Mouse (Mus musculus) limb, embryonic 14.5 days (tissue): ENCODE results near the gene Srebf2. TPM values are rescaled to one million over a fixed set of nuclear protein-coding genes. Genes with fewer than 3 reads are reported as not detected.

Source experiments
- ATAC-seq: fragments of 200-750 bp; cut with Nextera tagmentation; 2 replicates; pipeline ENCODE4 v1.8.0; 2017; ENCODE audit warnings: low read depth, moderate number of reproducible peaks, moderate TSS enrichment; ENCODE audit not compliant: low FRiP score
- DNase-seq: peaks from one replicate; pipeline ENCODE4 v3.0.0-alpha.2; 2015; ENCODE audit warnings: low spot score
- H3K27ac ChIP-seq: fragments of 300-500 bp; sonication (generic); replicated peaks from 2 replicates; pipeline ENCODE4 v1.5.1; 2014; ENCODE audit warnings: low read depth, mild to moderate bottlenecking, low read length, moderate library complexity, mixed read lengths
- H3K27me3 ChIP-seq: fragments of 300-500 bp; sonication (generic); 2 replicates; pipeline ENCODE4 v1.6.1; 2014; ENCODE audit warnings: low read length, mixed read lengths; ENCODE audit not compliant: control insufficient read depth, insufficient read depth
- H3K36me3 ChIP-seq: fragments of 300-500 bp; sonication (generic); 2 replicates; pipeline ENCODE4 v1.6.1; 2014; ENCODE audit warnings: mild to moderate bottlenecking, low read length, moderate library complexity, mixed read lengths; ENCODE audit not compliant: control insufficient read depth, insufficient read depth
- H3K4me1 ChIP-seq: fragments of 300-500 bp; sonication (generic); 2 replicates; pipeline ENCODE4 v1.6.1; 2014; ENCODE audit warnings: antibody characterized with exemption, low read length, mixed read lengths; ENCODE audit not compliant: control insufficient read depth, insufficient read depth
- H3K4me2 ChIP-seq: fragments of 300-500 bp; sonication (generic); replicated peaks from 2 replicates; pipeline ENCODE4 v1.6.1; 2014; ENCODE audit warnings: low read depth, mild to moderate bottlenecking, low read length, moderate library complexity; ENCODE audit not compliant: severe bottlenecking
- H3K4me3 ChIP-seq: fragments of 300-500 bp; sonication (generic); replicated peaks from 2 replicates; pipeline ENCODE4 v1.5.1; 2014; ENCODE audit warnings: low read length
- H3K9ac ChIP-seq: fragments of 300-500 bp; sonication (generic); 2 replicates; pipeline ENCODE4 v1.6.1; 2014; ENCODE audit warnings: mild to moderate bottlenecking, low read depth, low read length, moderate library complexity; ENCODE audit not compliant: severe bottlenecking
- H3K9me3 ChIP-seq: fragments of 300-500 bp; sonication (generic); 2 replicates; pipeline ENCODE4 v1.6.1; 2016; ENCODE audit warnings: low read length; ENCODE audit not compliant: control insufficient read depth
- POLR2A ChIP-seq: fragments of 200-500 bp; IDR thresholded peaks from 2 replicates; pipeline ENCODE4 v1.8.0; 2012; ENCODE audit warnings: inconsistent platforms, mild to moderate bottlenecking, moderate library complexity, borderline replicate concordance; ENCODE audit not compliant: insufficient read depth, insufficient read length; ENCODE audit errors: extremely low read depth
- WGBS: fragments of 180-500 bp; shearing (Covaris S2); extraction: QIAGEN DNeasy Blood & Tissue Kit; methylation state at CpG from one replicate; pipeline ENCODE4 v1.1.7; 2014; 5-methylcytosine and 5-hydroxymethylcytosine counted together
- polyA plus RNA-seq, 2 experiments: library from polyadenylated mRNA; depleted of rRNA in 1 of 2; stranded (reverse) in 1 of 2; unstranded in 1 of 2; fragments of >200 nt; fragmentation: Nextera tagmentation in 1 of 2; extraction: Ambion mirVana in 1 of 2; gene quantifications; 2 replicates each; pipeline versions ENCODE4 v1.2.1 to v1.2.3; 2012 to 2014

Srebf2 gene
- polyA plus RNA-seq, 2 experiments: 122 to 131 TPM

GRCm38 (mm10) chr15:82208307-82208706, 61.3 kb downstream of the Srebf2 start:
- DNase-seq (no peak), ATAC-seq (no peak)
- H3K9ac ChIP-seq: no peak overlapping the region
- WGBS: 79% methylated on average over 8 of the region's 8 CpGs
- H3K36me3 ChIP-seq: peaks cover 31% of the 10 kb centered on the region
- no peak overlapping the region for H3K27ac ChIP-seq
- no peak overlapping the region for H3K4me3 ChIP-seq
- H3K4me2 ChIP-seq: no peak overlapping the region
- no peaks in the 10 kb centered on the region for H3K9me3 ChIP-seq
- TF ChIP-seq POLR2A: no peak
- H3K4me1 ChIP-seq: peaks cover 20% of the 10 kb centered on the region; the same call in 1 of the 2 replicates
- H3K27me3 ChIP-seq: peaks cover 82% of the 10 kb centered on the region

- H3K27ac ChIP-seq: no peak overlapping the region
- DNase-seq (no peak), ATAC-seq (no peak)
- H3K4me1 ChIP-seq: peaks cover 20% of the 10 kb centered on the region; the same call in 1 of the 2 replicates
- TF ChIP-seq POLR2A: no peak
- no peak overlapping the region for H3K9ac ChIP-seq
- peaks cover 19% of the 10 kb centered on the region for H3K36me3 ChIP-seq
- no peak overlapping the region for H3K4me2 ChIP-seq
- H3K4me3 ChIP-seq: no peak overlapping the region
- H3K9me3 ChIP-seq: no peaks in the 10 kb centered on the region
- 79% methylated on average over 13 of the region's 13 CpGs for whole genome bisulfite sequencing
- peaks cover 90% of the 10 kb centered on the region for H3K27me3 ChIP-seq
Observed at GRCm38 (mm10) chr15:82209295-82210050, 62.5 kb downstream of the Srebf2 start.

DNA sequence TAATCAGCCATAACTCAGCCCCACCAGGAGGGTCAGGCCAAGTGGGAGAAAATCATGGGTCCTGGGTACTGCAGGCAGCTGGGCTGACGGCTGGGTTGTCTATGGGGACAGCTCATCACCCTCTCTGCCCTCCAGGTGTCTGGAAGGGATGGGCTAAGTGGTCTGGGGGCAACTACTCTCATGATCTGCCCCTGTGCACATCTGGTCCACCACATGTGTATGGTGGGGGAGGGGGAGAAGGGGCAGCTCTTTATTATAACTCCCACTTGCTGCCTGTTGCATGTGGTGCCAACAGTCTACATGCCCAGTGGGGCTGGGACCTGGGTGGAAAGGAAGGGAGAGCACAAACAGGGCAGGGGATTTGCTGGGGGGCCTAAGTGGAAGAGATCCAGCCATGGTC, 63.8 kb downstream of the Srebf2 start:
- TF ChIP-seq POLR2A: no peak
- 33% methylated on average over 1 of the region's 1 CpGs for WGBS
- H3K4me2 ChIP-seq: no peak overlapping the region

DNA sequence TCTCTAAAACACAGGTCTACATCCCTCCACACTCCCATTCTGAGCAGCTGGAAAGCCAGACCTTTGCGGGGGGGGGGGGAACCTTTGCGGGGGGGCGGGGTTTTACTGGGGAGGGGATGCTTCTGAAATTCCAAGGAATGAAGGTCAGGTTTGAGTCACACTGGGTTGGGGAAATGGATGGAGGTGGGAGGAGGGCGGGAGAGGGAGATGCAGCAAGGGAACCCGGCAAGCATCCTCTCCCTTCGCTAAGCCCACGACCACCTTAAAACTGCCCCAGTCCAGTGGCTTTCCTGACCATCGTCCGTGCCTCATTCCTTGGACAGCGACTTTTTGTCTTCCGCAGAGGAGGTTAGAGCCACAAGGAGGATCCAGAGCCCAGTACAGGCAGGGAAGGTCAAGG, 64.3 kb downstream of the Srebf2 start:
- no peak for ATAC-seq
- Histone ChIP-seq H3K9ac (peak overlapping the region; percentile 50; the same call in 1 of the 2 replicates), H3K36me3 (peaks cover under 1% of the 10 kb centered on the region; the same call in 1 of the 2 replicates), H3K27ac (no peak overlapping the region), H3K4me1 (peaks cover 21% of the 10 kb centered on the region; the same call in 1 of the 2 replicates), H3K27me3 (peaks cover 96% of the 10 kb centered on the region), H3K4me3 (peak overlapping the region; percentile 46), H3K4me2 (peak overlapping the region; percentile 88), H3K9me3 (no peaks in the 10 kb centered on the region)
- no peak for TF ChIP-seq POLR2A
- WGBS: 4% methylated on average over 10 of the region's 11 CpGs
- no peak for DNase-seq

More for the DNA sequence above, 63.8 kb downstream of the Srebf2 start:
- Histone ChIP-seq H3K4me1 (peaks cover 20% of the 10 kb centered on the region; the same call in 1 of the 2 replicates), H3K4me3 (no peak overlapping the region), H3K27ac (no peak overlapping the region), H3K9ac (no peak overlapping the region), H3K27me3 (peaks cover 96% of the 10 kb centered on the region), H3K9me3 (no peaks in the 10 kb centered on the region), H3K36me3 (peaks cover 6% of the 10 kb centered on the region)
- ATAC-seq (no peak), DNase-seq (no peak)

- WGBS: 0% methylated on average over 63 of the region's 112 CpGs
- Histone ChIP-seq H3K4me3 (peak overlapping the region; percentile 46), H3K9me3 (no peaks in the 10 kb centered on the region), H3K4me2 (peak overlapping the region; percentile 88), H3K27me3 (peaks cover 89% of the 10 kb centered on the region), H3K27ac (no peak overlapping the region), H3K36me3 (no peaks in the 10 kb centered on the region), H3K9ac (peak overlapping the region; percentile 50), H3K4me1 (peaks cover 18% of the 10 kb centered on the region; the same call in 1 of the 2 replicates)
- DNase-seq (no peak), ATAC-seq (peak; percentile 38; the same call in 1 of the 2 replicates)
- no peak for TF ChIP-seq POLR2A
Observed at GRCm38 (mm10) chr15:82211911-82212751, 65.2 kb downstream of the Srebf2 start.
